Mouse (Mus musculus) olfactory bulb, adult 2 months (tissue): Measurements from ENCODE around the gene Klra10. TPM values are rescaled to one million over a fixed set of nuclear protein-coding genes. Genes with fewer than 3 reads are reported as not detected.
"Not testable (repeated sequence)": the region's sequence is repeated elsewhere in the genome, so short reads cannot be mapped to it uniquely, and the experiment has no call there.

Experiments used
- H3K27ac ChIP-seq: fragments of 200-500 bp; 2 replicates; pipeline ENCODE4 v1.5.1; 2012; ENCODE audit warnings: low read depth, low read length; ENCODE audit not compliant: insufficient read depth
- H3K4me1 ChIP-seq: fragments of 200-500 bp; 2 replicates; pipeline ENCODE4 v1.6.1; 2012; ENCODE audit warnings: low read length; ENCODE audit not compliant: control insufficient read depth, insufficient read depth
- H3K4me3 ChIP-seq: fragments of 200-500 bp; 2 replicates; pipeline ENCODE4 v1.5.1; 2012; ENCODE audit warnings: mild to moderate bottlenecking, low read depth, low read length, moderate library complexity; ENCODE audit not compliant: insufficient read depth
- CTCF ChIP-seq: fragments of 200-500 bp; IDR thresholded peaks from 2 replicates; pipeline ENCODE4 v1.5.1; 2012; ENCODE audit warnings: low read depth, mild to moderate bottlenecking, low read length, moderate library complexity; ENCODE audit not compliant: insufficient read depth
- POLR2A ChIP-seq: fragments of 200-500 bp; IDR thresholded peaks from 2 replicates; pipeline ENCODE4 v1.6.1; 2012; ENCODE audit warnings: mild to moderate bottlenecking, low read depth, low read length, moderate library complexity; ENCODE audit not compliant: insufficient read depth
- WGBS: fragments of 180-500 bp; shearing (Covaris S2); methylation state at CpG from one replicate; pipeline ENCODE4 v1.1.7; 2018; 5-methylcytosine and 5-hydroxymethylcytosine counted together
- polyA plus RNA-seq: library from polyadenylated mRNA; stranded (reverse); fragments of >200 nt; gene quantifications from 2 replicates; pipeline ENCODE4 v1.2.4, GENCODE M21; 2012; ENCODE audit warnings: low replicate concordance; ENCODE audit not compliant: missing spikeins, insufficient read depth, insufficient read length

Gene Klra10
- not detected in 2 replicates for polyA plus RNA-seq

DNA sequence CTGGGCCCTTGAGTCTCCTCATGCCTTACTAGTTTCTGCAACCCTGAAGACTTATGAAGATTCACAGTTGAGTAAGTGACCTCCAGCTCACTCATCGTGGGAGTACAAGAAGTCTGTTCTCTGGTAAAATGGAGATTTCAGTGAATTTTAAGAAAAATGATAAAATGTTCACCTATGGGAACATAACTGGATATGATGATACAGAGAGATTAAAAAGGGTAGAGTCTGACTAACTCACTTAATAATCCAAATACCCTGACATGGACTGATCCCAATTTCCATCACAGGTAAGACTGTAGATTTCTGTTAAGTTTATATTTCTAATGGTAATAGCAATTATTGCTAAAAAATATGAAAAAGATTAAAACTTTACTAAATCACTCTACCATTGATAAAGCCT lies at the start of gene Klra10:
TSS of gene Klra10 (minus strand) at position 101 of the 400 bp plus-strand sequence.
- not testable (repeated sequence) for H3K4me3 ChIP-seq, H3K4me1 ChIP-seq, H3K27ac ChIP-seq
- WGBS: 63% methylated on average over 1 of the region's 1 CpGs

DNA sequence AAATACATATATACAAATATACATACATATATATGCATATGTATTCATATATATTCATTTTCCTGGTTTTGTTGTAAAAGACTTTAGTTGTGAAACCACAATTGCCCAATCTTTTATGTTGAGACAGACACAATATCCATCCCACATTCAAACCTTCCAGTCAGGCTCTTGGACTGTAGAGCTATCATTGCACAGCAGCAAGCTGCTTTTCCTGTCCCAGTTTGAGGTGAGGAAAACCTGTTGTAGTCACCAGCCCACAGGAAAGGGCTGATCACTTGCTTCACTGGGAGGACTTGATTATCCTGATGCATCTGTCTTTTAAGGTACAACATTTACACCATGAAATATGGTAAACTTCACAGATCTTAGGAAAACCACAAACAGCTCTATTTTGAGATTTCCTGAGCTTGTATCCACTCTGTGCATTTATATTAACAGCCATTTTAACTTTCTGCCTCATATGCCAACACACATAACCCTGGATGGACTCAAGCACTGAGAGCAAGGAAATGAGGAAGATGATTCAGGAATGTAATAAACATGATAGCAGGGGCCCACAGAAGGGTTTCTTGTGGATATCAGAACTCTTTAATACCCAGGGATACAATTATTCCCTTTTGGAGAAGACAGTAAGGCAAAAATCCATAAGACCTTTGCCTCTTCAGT lies 6.4 kb upstream of the Klra10 start:
- TF ChIP-seq CTCF (no peak), POLR2A (no peak)
- H3K4me1 ChIP-seq: no peaks in the 10 kb centered on the region
- H3K4me3 ChIP-seq: no peak overlapping the region
- H3K27ac ChIP-seq: no peak overlapping the region

DNA sequence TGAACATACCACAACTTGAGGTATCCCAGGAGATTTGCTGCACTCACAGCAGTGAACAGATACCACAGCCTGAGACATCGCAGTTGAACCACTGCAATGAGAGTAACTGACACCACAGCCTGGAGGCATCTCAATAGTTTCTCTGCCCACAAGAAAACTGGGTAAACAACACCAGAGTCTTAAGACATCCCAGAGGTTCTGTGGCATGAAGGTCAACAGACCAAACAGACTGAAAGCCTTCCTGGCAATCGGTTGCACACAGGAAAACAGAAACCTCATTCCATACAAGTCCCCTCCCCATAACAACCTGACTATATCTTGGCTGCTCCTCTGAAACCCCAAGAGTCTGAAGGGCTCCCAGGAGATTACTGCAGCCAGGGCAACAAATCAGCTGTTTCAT lies 26.4 kb downstream of the Klra10 start:
- WGBS: 91% methylated on average over 2 of the region's 2 CpGs
- TF ChIP-seq CTCF: no peak
- TF ChIP-seq POLR2A: no peak

DNA sequence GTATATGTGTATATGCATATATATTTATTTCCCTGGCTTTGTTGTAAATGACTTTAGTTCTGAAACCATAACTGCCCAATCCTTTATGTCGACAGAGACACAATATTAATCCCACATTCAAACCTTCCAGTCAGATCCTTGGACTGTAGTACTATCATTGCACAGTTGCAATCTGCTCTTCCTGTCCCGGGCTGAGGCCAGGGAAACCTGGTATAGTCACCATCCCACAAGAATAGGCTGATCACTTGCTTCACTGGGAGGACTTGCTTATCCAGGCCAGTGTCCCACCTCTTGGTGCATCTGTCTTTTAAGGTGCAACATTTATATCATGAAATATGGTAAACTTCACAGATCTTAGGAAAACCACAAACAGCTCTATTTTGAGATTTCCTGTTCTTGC lies 44.2 kb downstream of the Klra10 start:
- H3K27ac ChIP-seq: no peak overlapping the region
- TF ChIP-seq POLR2A (no peak), CTCF (no peak)
- no peak overlapping the region for H3K4me3 ChIP-seq
- 76% methylated on average over 2 of the region's 2 CpGs for WGBS
- H3K4me1 ChIP-seq: no peaks in the 10 kb centered on the region

More for the DNA sequence above, 26.4 kb downstream of the Klra10 start:
- Histone ChIP-seq H3K4me1 (no peaks in the 10 kb centered on the region), H3K27ac (no peak overlapping the region), H3K4me3 (no peak overlapping the region)

DNA sequence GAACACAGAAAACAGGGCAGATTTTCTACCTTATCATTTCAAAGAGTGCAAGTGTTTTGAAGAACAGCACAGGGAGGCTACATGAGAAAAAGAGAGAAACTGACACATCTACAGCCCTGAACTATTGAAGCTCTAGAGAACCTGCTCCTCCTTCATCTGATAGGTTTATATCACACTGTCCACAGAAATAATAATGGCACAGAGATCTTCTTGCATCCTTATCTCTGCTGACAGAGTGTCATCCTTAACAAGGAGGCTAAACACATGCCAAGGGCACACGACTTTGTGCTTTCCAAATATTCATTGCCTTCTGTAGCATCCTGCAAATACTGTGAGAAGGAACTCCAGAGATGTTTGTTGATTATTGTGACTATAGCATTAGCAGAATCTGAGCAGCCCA lies 45.1 kb downstream of the Klra10 start:
- WGBS: 45% methylated on average over 1 of the region's 1 CpGs
- H3K4me3 ChIP-seq: no peak overlapping the region
- TF ChIP-seq CTCF (no peak), POLR2A (no peak)

DNA sequence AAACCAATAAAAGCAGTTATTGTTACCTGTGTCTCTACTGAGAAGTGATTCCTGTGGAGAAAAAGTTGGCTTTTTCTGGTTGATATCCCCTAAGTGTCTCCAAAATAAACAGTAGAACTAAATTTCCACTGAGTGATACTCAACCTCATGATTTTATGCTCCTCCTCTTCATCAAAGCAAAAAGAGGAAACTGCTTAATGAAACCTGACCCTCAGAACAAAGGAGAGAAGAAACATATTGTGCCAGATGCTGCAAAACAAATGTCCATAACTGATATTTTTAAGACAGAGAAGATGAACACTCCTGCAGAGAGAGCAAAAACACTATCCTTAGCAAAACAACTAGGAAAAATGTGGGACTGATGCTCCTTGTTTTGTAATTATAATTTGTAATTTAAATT lies 48.5 kb downstream of the Klra10 start, which contains the start of gene Klra7:
TSS of gene Klra7 (minus strand) at position 101 of the 400 bp plus-strand sequence.
- Histone ChIP-seq H3K27ac (no peak within 1 kb of the TSS), H3K4me1 (no peaks in the 10 kb centered on the region), H3K4me3 (no peak within 1 kb of the TSS)
- TF ChIP-seq CTCF (no peak), POLR2A (no peak)

More for the DNA sequence above, 45.1 kb downstream of the Klra10 start:
- Histone ChIP-seq H3K27ac (no peak overlapping the region), H3K4me1 (no peaks in the 10 kb centered on the region)

Other genes with a start within 250 kb of the Klra10 start
- not detected in 2 replicates for gene Klra4, start 214.7 kb downstream of the Klra10 start, polyA plus RNA-seq
- gene Klra8, start 152.0 kb downstream of the Klra10 start, polyA plus RNA-seq: not detected in 2 replicates
- gene Klra9, start 88.8 kb downstream of the Klra10 start, polyA plus RNA-seq: not detected in 2 replicates
- not detected in 2 replicates for gene Klra7, start 48.6 kb downstream of the Klra10 start, polyA plus RNA-seq
- not detected in 2 replicates for gene Klra3, start 55.6 kb upstream of the Klra10 start, polyA plus RNA-seq
- gene Klra1, start 104.9 kb upstream of the Klra10 start, polyA plus RNA-seq: not detected in 2 replicates